Mouse (Mus musculus): ENCODE measurements around the gene Ncf2.
A peak's percentile ranks its signal among the peaks of the same experiment; 100 is the strongest.
"Not testable (repeated sequence)": the region's sequence is repeated elsewhere in the genome, so short reads cannot be mapped to it uniquely, and the experiment has no call there.

The Ncf2 gene

GRCm38 (mm10) chr1:152799897-152800296, at the start of gene Ncf2:
Ncf2 (plus strand) TSS chr1:152800194.
- peak; percentile 39 for DNase-seq

GRCm38 (mm10) chr1:152750312-152750965, 49.6 kb upstream of the Ncf2 start, which contains the start of gene Apobec4:
Apobec4 (plus strand) TSS chr1:152750551.
- DNase-seq, result no peak

- DNase-seq, result no peak
Observed at GRCm38 (mm10) chr1:152761791-152762190, 38.2 kb upstream of the Ncf2 start.

GRCm38 (mm10) chr1:152766032-152766772, 33.8 kb upstream of the Ncf2 start, which contains the start of the genes Rgl1 and Arpc5:
Rgl1 (minus strand) TSS chr1:152766351.
Arpc5 (plus strand) TSS chr1:152766542.
- DNase-seq, result peak; percentile 98

GRCm38 (mm10) chr1:152766804-152767748, 32.9 kb upstream of the Ncf2 start:
- peak; percentile 26 for DNase-seq

GRCm38 (mm10) chr1:152767749-152768488, 32.1 kb upstream of the Ncf2 start:
- DNase-seq, result peak; percentile 89

GRCm38 (mm10) chr1:152771016-152771415, 29.0 kb upstream of the Ncf2 start:
- DNase-seq, result no peak

- DNase-seq, result not testable (repeated sequence)
Observed at GRCm38 (mm10) chr1:152774601-152775000, 25.4 kb upstream of the Ncf2 start.

GRCm38 (mm10) chr1:152779071-152779737, 20.8 kb upstream of the Ncf2 start:
- DNase-seq, result peak; percentile 84

GRCm38 (mm10) chr1:152784620-152785019, 15.4 kb upstream of the Ncf2 start:
- DNase-seq, result no peak

- not testable (repeated sequence) for DNase-seq
Observed at GRCm38 (mm10) chr1:152785446-152785845, 14.5 kb upstream of the Ncf2 start.

GRCm38 (mm10) chr1:152786953-152787352, 13.0 kb upstream of the Ncf2 start:
- peak; percentile 42 for DNase-seq

- DNase-seq, result no peak
Observed at GRCm38 (mm10) chr1:152788121-152788660, 11.8 kb upstream of the Ncf2 start.

- DNase-seq, result peak; percentile 68
Observed at GRCm38 (mm10) chr1:152790254-152790653, 9.7 kb upstream of the Ncf2 start.

GRCm38 (mm10) chr1:152790821-152791220, 9.2 kb upstream of the Ncf2 start:
- no peak for DNase-seq

- no peak for DNase-seq
Observed at GRCm38 (mm10) chr1:152791269-152791668, 8.7 kb upstream of the Ncf2 start.

GRCm38 (mm10) chr1:152792736-152793494, 7.1 kb upstream of the Ncf2 start:
- no peak for DNase-seq

- DNase-seq, result no peak
Observed at GRCm38 (mm10) chr1:152793495-152794130, 6.4 kb upstream of the Ncf2 start.

GRCm38 (mm10) chr1:152795688-152796255, 4.2 kb upstream of the Ncf2 start:
- no peak for DNase-seq
